Mouse (Mus musculus): ENCODE data around the gene Actrt2. TPM values are rescaled to one million over a fixed set of nuclear protein-coding genes. Genes with fewer than 3 reads are reported as not detected.

Gene Actrt2
- total and polyA plus RNA-seq, 2 experiments from 2014 or later: not detected

GRCm38 (mm10) chr4:154626282-154626681 is 41.4 kb downstream of the Actrt2 start:
- DNase-seq (ENCODE audit: low spot score) (no peak), ATAC-seq (ENCODE audit: insufficient read depth, low read depth) (peak; percentile 48; the same call in 1 of the 2 replicates)
- Histone ChIP-seq H3K4me3 (ENCODE audit: low read depth, low read length) (no peak overlapping the region), H3K9ac (replicated peaks; ENCODE audit: low read depth, low read length) (no peak overlapping the region), H3K27ac (ENCODE audit: low read depth) (peak overlapping the region; percentile 38), H3K4me2 (ENCODE audit: low read depth, low read length) (no peak overlapping the region), H3K27me3 (ENCODE audit: control insufficient read depth, insufficient read depth, low read length) (0 out of 2 replicates have a peak, but pooled peaks cover 5% of the 10 kb centered on the region), H3K36me3 (replicated peaks; ENCODE audit: control insufficient read depth, insufficient read depth, low read length) (no peaks in the 10 kb centered on the region), H3K4me1 (ENCODE audit: control insufficient read depth, insufficient read depth) (peaks cover 53% of the 10 kb centered on the region), H3K9me3 (replicated peaks; ENCODE audit: control insufficient read depth, low read length) (no peaks in the 10 kb centered on the region)
- WGBS: 40% methylated on average over 2 of the region's 2 CpGs
- TF ChIP-seq EP300 (IDR thresholded peaks at IDR 0.05; ENCODE audit: low read depth): no peak
- no peak for TF ChIP-seq CTCF (IDR thresholded peaks at IDR 0.05; ENCODE audit: low read depth)

GRCm38 (mm10) chr4:154625710-154626109 is 42.0 kb downstream of the Actrt2 start:
- Histone ChIP-seq H3K4me1 (ENCODE audit: control insufficient read depth, insufficient read depth) (peaks cover 47% of the 10 kb centered on the region), H3K9me3 (replicated peaks; ENCODE audit: control insufficient read depth, low read length) (no peaks in the 10 kb centered on the region), H3K27ac (ENCODE audit: low read depth) (peak overlapping the region; percentile 38; the same call in 1 of the 2 replicates), H3K27me3 (ENCODE audit: control insufficient read depth, insufficient read depth, low read length) (0 out of 2 replicates have a peak, but pooled peaks cover under 1% of the 10 kb centered on the region), H3K4me2 (ENCODE audit: low read depth, low read length) (no peak overlapping the region), H3K4me3 (ENCODE audit: low read depth, low read length) (no peak overlapping the region), H3K36me3 (replicated peaks; ENCODE audit: control insufficient read depth, insufficient read depth, low read length) (no peaks in the 10 kb centered on the region), H3K9ac (replicated peaks; ENCODE audit: low read depth, low read length) (no peak overlapping the region)
- no peak for TF ChIP-seq EP300 (IDR thresholded peaks at IDR 0.05; ENCODE audit: low read depth)
- TF ChIP-seq CTCF (IDR thresholded peaks at IDR 0.05; ENCODE audit: low read depth): no peak
- DNase-seq (ENCODE audit: low spot score): no peak
- no peak for ATAC-seq (ENCODE audit: insufficient read depth, low read depth)
- WGBS: 56% methylated on average over 14 of the region's 14 CpGs

- WGBS: 54% methylated on average over 3 of the region's 3 CpGs
- Histone ChIP-seq H3K4me3 (ENCODE audit: low read depth, low read length) (no peak overlapping the region), H3K27me3 (ENCODE audit: control insufficient read depth, insufficient read depth, low read length) (no peaks in the 10 kb centered on the region), H3K4me2 (ENCODE audit: low read depth, low read length) (no peak overlapping the region), H3K27ac (ENCODE audit: low read depth) (no peak overlapping the region), H3K36me3 (replicated peaks; ENCODE audit: control insufficient read depth, insufficient read depth, low read length) (no peaks in the 10 kb centered on the region), H3K4me1 (ENCODE audit: control insufficient read depth, insufficient read depth) (peaks cover 53% of the 10 kb centered on the region), H3K9me3 (replicated peaks; ENCODE audit: control insufficient read depth, low read length) (no peaks in the 10 kb centered on the region), H3K9ac (replicated peaks; ENCODE audit: low read depth, low read length) (no peak overlapping the region)
- ATAC-seq (ENCODE audit: insufficient read depth, low read depth): 0 out of 2 replicates have a peak, but pooled peaks have one; percentile 15
- TF ChIP-seq EP300 (IDR thresholded peaks at IDR 0.05; ENCODE audit: low read depth): no peak
- DNase-seq (ENCODE audit: low spot score): no peak
Observed at GRCm38 (mm10) chr4:154623241-154623640, 44.4 kb downstream of the Actrt2 start.

GRCm38 (mm10) chr4:154622521-154622920 is 45.1 kb downstream of the Actrt2 start:
- 92% methylated on average over 4 of the region's 4 CpGs for WGBS

More at GRCm38 (mm10) chr4:154622521-154622920, 45.1 kb downstream of the Actrt2 start:
- Histone ChIP-seq H3K36me3 (replicated peaks; ENCODE audit: control insufficient read depth, insufficient read depth, low read length) (no peaks in the 10 kb centered on the region), H3K9me3 (replicated peaks; ENCODE audit: control insufficient read depth, low read length) (no peaks in the 10 kb centered on the region), H3K27ac (ENCODE audit: low read depth) (no peak overlapping the region), H3K9ac (replicated peaks; ENCODE audit: low read depth, low read length) (no peak overlapping the region), H3K4me2 (ENCODE audit: low read depth, low read length) (no peak overlapping the region), H3K27me3 (ENCODE audit: control insufficient read depth, insufficient read depth, low read length) (no peaks in the 10 kb centered on the region), H3K4me1 (ENCODE audit: control insufficient read depth, insufficient read depth) (peaks cover 48% of the 10 kb centered on the region), H3K4me3 (ENCODE audit: low read depth, low read length) (no peak overlapping the region)
- no peak for ATAC-seq (ENCODE audit: insufficient read depth, low read depth)
- no peak for DNase-seq (ENCODE audit: low spot score)
- TF ChIP-seq EP300 (IDR thresholded peaks at IDR 0.05; ENCODE audit: low read depth) (no peak), CTCF (IDR thresholded peaks at IDR 0.05; ENCODE audit: low read depth) (no peak)

Other genes starting within 250 kb of the Actrt2 start
- 9.3 and 9.8 TPM in 2 replicates for gene Prdm16, start 31.0 kb downstream of the Actrt2 start, total RNA-seq (2014; rRNA removed; ENCODE audit: low replicate concordance)
- 10.7 and 14.7 TPM in 2 replicates for gene Prdm16, start 31.0 kb downstream of the Actrt2 start, polyA plus RNA-seq (2015; fragmentation: Nextera tagmentation; extraction: Ambion mirVana)
- gene Ttc34, start 169.6 kb upstream of the Actrt2 start, total RNA-seq (2014; rRNA removed; ENCODE audit: low replicate concordance): 0.15 TPM in 1 of 2 replicates, not detected in the other
- 0.12 and 0.25 TPM in 2 replicates for gene Ttc34, start 169.6 kb upstream of the Actrt2 start, polyA plus RNA-seq (2015; fragmentation: Nextera tagmentation; extraction: Ambion mirVana)
- gene Mmel1, start 201.7 kb upstream of the Actrt2 start, total RNA-seq (2014; rRNA removed; ENCODE audit: low replicate concordance): 0.34 TPM in 1 of 2 replicates, not detected in the other
- gene Mmel1, start 201.7 kb upstream of the Actrt2 start, polyA plus RNA-seq (2015; fragmentation: Nextera tagmentation; extraction: Ambion mirVana): 0.07 and 0.12 TPM in 2 replicates
- 43.5 and 72.4 TPM in 2 replicates for gene Fam213b, start 231.3 kb upstream of the Actrt2 start, total RNA-seq (2014; rRNA removed; ENCODE audit: low replicate concordance)
- 75.4 and 76.2 TPM in 2 replicates for gene Fam213b, start 231.3 kb upstream of the Actrt2 start, polyA plus RNA-seq (2015; fragmentation: Nextera tagmentation; extraction: Ambion mirVana)